In the genomic region with DNA sequence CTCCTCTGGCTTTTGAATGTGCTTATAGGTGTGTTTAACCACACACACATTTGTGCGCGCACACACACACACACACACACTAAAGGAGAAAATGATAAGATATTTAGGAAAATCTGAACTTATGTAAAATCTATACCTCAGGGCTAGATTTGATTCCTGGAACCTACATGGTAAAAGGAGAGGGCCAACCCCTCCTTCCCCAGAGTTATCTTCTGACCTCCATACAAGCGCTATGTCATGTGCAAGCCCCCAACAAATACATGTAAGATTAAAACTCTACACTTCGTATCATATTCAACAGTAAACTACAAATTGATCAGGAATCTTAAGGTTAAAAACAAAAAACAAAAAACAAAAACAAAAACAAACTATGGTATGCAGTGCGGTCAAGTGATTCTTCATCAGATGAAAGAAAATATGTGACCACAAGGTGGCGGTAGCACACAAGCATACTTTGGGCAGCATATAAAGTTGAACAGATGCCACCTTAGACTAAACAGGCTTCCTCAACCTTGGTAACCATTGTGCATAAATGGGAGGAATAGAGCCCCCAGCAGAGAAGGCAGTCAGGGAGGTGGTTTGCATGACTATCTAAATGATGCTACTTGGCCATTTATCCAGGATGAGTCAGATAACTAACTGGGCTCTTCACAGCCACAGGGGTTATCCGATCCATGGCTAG, we compare ENCODE assay signal across 1 mouse cellular context.
A peak's percentile ranks its signal among the peaks of the same experiment; 100 is the strongest.
TF ChIP-seq lines count a peak whose summit lies in the region.

No protein-coding gene starts in this region.

TF ChIP-seq in MEL, 35 proteins besides CTCF, POLR2A, EP300 and RAD21 (continued from another document):
- TF ChIP-seq SMC3 (IDR thresholded peaks at IDR 0.05; ENCODE audit: low read depth, low read length): peak; percentile 99
- TF ChIP-seq POLR2AphosphoS5 (IDR thresholded peaks at IDR 0.05; ENCODE audit: borderline replicate concordance, low read depth, low read length): no peak
- TF ChIP-seq HCFC1 (IDR thresholded peaks at IDR 0.05; ENCODE audit: low read depth, low read length): peak; percentile 48; the same call in 1 of the 2 replicates
- TF ChIP-seq POLR2AphosphoS2 (IDR thresholded peaks at IDR 0.05; ENCODE audit: low read length): no peak
- TF ChIP-seq TBP (IDR thresholded peaks at IDR 0.05; ENCODE audit: low read depth, low read length): no peak
- TF ChIP-seq GABPA (IDR thresholded peaks at IDR 0.05; ENCODE audit: low read depth, low read length): no peak
- no peak for TF ChIP-seq E2F4 (IDR thresholded peaks at IDR 0.05; ENCODE audit: borderline replicate concordance, low read depth, low read length)
- TF ChIP-seq MAX (IDR thresholded peaks at IDR 0.05; ENCODE audit: low read length): no peak; the same call in 1 of the 2 replicates
- TF ChIP-seq SIN3A (IDR thresholded peaks at IDR 0.05; ENCODE audit: low read length): peak; percentile 72
- no peak for TF ChIP-seq USF1 (IDR thresholded peaks at IDR 0.05; ENCODE audit: low read depth, low read length)
- TF ChIP-seq ZC3H11A (IDR thresholded peaks at IDR 0.05; ENCODE audit: low read depth, low read length): peak; percentile 98
- no peak for TF ChIP-seq TAL1 (IDR thresholded peaks at IDR 0.05; ENCODE audit: low read length)
- no peak for TF ChIP-seq CHD2 (IDR thresholded peaks at IDR 0.05; ENCODE audit: low read length)
